Mouse (Mus musculus): ENCODE measurements around the gene Zfp866.

- TF ChIP-seq CTCF (IDR thresholded peaks at IDR 0.05; ENCODE audit: insufficient read depth, low read length) (no peak), POLR2A (IDR thresholded peaks at IDR 0.05; ENCODE audit: borderline replicate concordance, extremely low read depth, low read depth, low read length) (no peak)
Measured at GRCm38 (mm10) chr8:69837057-69837682, 46.2 kb upstream of the Zfp866 start.
